Mouse (Mus musculus): ENCODE measurements at regions not wholly inside any gene's neighbourhood (a gene's known extent, or its start where the extent isn't known, plus 50 kb on each side); places are given as distances from the start of the nearest gene placed in this dataset.

GRCm38 (mm10) chr11:7932638-7933037, 718.9 kb upstream of the Igfbp3 start:
- TF ChIP-seq POLR2A (IDR thresholded peaks at IDR 0.05; ENCODE audit: extremely low read depth, insufficient read depth, low read length) (no peak), CTCF (IDR thresholded peaks at IDR 0.05; ENCODE audit: extremely low read depth, insufficient read depth, low read length) (no peak)
